Mouse (Mus musculus) cerebellum, postnatal 25 days (tissue): ENCODE results near the gene Islr.
A peak's percentile ranks its signal among the peaks of the same experiment; 100 is the strongest.

Experiments used
- DNase-seq, 2 experiments: peaks; one replicate each; pipeline ENCODE4 v3.0.0; 2021; ENCODE audit warnings: mixed read lengths in 2 of 2

Gene Islr

GRCm38 (mm10) chr9:58196610-58197567 is 7.2 kb downstream of the Islr start:
- DNase-seq = peak in 1 of 2 experiments; percentile 20

GRCm38 (mm10) chr9:58196141-58196540 is 8.0 kb downstream of the Islr start:
- DNase-seq = no peak

GRCm38 (mm10) chr9:58195671-58196070 is 8.4 kb downstream of the Islr start:
- DNase-seq = no peak

GRCm38 (mm10) chr9:58194222-58194621 is 9.9 kb downstream of the Islr start:
- no peak for DNase-seq

- no peak for DNase-seq
Measured at GRCm38 (mm10) chr9:58184456-58184855, 19.6 kb downstream of the Islr start.

- no peak for DNase-seq
Measured at GRCm38 (mm10) chr9:58179390-58179789, 24.7 kb downstream of the Islr start.

GRCm38 (mm10) chr9:58177165-58177564 is 26.9 kb downstream of the Islr start:
- no peak for DNase-seq

GRCm38 (mm10) chr9:58175745-58176487 is 28.2 kb downstream of the Islr start:
- no peak for DNase-seq

- DNase-seq = no peak
Measured at GRCm38 (mm10) chr9:58174818-58175251, 29.3 kb downstream of the Islr start.

GRCm38 (mm10) chr9:58172863-58173262 is 31.2 kb downstream of the Islr start:
- no peak for DNase-seq

GRCm38 (mm10) chr9:58169426-58169825 is 34.7 kb downstream of the Islr start:
- DNase-seq = no peak

- no peak for DNase-seq
Measured at GRCm38 (mm10) chr9:58168880-58169279, 35.2 kb downstream of the Islr start.

GRCm38 (mm10) chr9:58165779-58166178 is 38.3 kb downstream of the Islr start:
- DNase-seq = no peak

GRCm38 (mm10) chr9:58163146-58163545 is 41.0 kb downstream of the Islr start:
- DNase-seq = no peak

- no peak for DNase-seq
Measured at GRCm38 (mm10) chr9:58162173-58162572, 41.9 kb downstream of the Islr start.

- DNase-seq = no peak
Measured at GRCm38 (mm10) chr9:58160315-58160714, 43.8 kb downstream of the Islr start.

- no peak for DNase-seq
Measured at GRCm38 (mm10) chr9:58159855-58160254, 44.3 kb downstream of the Islr start.

- no peak for DNase-seq
Measured at GRCm38 (mm10) chr9:58158541-58159311, 45.4 kb downstream of the Islr start.

GRCm38 (mm10) chr9:58157838-58158237 is 46.3 kb downstream of the Islr start:
- DNase-seq = no peak

GRCm38 (mm10) chr9:58156819-58157560 is 47.1 kb downstream of the Islr start:
- DNase-seq = no peak

- peak in 1 of 2 experiments; percentile 52 for DNase-seq
Measured at GRCm38 (mm10) chr9:58155366-58155765, 48.7 kb downstream of the Islr start.

- no peak for DNase-seq
Measured at GRCm38 (mm10) chr9:58153095-58153494, 51.0 kb downstream of the Islr start.
